Mouse (Mus musculus) kidney, postnatal 14 days (tissue): ENCODE data around the gene Acss2.
"Not testable (repeated sequence)": the region's sequence is repeated elsewhere in the genome, so short reads cannot be mapped to it uniquely, and the experiment has no call there.

Experiments
- DNase-seq: peaks from one replicate; pipeline ENCODE4 v3.0.0; 2022; ENCODE audit warnings: mixed read lengths

The Acss2 gene

DNA sequence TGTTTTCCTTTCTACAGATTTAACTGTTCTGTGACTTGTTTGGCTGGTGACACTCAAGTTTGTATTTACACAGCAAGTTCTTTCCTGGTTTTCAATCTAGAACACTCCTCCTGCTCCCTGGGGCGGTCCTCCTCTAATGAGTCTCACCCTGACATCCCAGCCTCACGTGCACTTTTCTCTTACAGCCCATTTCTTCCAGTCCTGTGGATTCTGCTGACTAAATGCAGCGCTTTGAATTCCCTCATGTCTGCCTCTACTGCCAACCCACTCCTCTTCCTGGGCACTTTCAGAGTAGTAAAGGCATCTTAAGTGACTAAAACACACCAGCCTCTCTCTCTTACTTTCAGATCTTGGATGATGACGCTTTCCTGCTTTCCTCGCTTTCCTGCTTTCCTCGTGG, 73.9 kb downstream of the Acss2 start:
- peak; percentile 52 for DNase-seq

DNA sequence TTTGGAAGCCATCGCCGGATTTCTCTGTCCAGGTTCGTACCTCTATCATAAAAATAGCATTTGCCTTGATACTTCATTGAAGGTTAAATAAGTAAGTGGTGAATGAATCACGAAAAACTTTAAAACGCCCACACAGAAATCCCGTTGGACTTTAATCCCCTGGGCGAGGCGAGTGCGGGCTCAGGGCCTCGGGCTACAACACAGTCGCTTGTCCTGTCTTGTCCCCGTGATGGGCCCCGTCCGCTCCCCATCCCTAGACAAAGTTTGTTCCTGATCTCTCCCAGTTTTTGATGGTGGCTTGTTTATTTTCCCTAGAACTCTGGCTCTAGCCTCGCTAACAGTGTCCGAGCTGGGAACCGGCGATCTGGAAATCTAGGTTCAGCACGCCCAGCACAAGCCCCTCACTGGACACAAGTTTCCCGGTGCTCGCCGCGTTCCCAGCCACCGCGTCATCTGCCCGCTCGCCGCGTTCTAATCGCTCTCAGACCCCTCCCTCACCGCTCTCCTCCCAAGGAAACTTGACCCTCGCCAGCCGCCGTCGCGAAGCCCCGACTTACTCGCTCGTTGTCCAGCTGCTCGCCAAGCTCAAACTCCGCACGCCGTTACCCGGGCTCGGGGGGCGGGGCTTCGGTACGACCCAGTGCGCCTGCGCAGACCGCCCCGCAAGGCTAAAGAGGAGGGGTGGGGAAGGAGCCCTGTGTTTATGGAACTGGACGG, 74.5 kb downstream of the Acss2 start, which contains the start of gene Gss:
Gss (minus strand) TSS at position 674 of the 717 bp plus-strand sequence.
- DNase-seq = peak; percentile 99

DNA sequence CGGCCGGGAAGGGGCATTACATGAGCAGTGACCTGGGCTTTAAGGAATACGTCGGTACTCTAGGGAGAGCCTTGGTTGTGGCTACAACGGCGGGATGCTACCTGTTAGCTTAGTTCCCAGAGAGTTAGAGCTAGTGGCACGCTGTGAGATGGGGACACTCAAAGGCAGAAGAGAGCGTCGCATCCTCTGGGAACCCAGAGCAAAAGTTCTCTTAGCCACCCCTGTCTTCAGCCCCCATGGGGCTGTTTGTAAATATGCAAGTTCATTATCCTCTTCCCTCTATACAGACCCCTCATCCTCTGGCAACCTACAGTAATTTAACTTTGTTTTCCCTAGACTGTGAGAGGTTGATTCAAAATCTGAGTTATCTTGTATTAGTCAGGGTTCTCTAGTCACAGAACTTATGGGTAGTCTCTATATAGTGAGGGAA, 75.1 kb downstream of the Acss2 start:
- no peak for DNase-seq

DNA sequence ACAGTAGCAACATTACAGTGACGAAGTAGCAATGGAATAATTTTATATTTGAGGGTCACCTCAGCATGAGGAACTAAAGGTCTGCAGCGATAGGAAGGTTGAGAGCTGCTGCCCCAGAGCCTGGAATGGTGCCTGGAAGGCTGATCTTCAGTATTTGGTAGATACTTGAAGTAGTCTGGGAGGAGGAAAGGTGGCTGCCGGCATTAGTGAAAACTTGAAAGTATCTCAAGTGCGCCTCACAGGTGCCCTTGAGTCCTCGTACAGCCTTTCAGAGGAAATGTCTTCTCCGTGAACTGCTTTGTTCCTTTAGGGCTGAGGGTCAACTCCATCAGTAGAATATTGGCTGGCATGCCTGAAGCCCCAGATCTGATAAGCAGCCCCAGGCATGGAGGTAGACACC, 77.8 kb downstream of the Acss2 start:
- DNase-seq = no peak

DNA sequence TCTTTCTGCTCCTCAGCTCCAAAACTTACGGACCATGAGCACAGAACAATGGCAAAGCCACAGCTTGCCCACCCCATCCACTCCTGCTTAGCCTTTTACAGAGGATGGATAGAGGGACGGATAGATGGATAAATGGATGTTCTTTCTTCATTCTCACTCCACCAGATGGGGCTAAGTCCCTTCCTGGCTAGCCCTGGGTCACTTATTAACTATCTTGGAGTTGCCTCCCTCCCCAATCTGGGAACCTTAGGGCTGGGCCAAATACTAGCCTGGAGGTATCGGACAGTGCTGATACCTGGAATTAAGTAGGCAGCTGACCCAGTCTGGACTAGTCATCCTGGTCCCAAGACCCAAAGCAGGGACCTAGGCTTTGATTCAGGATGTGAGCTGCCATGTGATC, 86.0 kb downstream of the Acss2 start:
- peak; percentile 32 for DNase-seq

DNA sequence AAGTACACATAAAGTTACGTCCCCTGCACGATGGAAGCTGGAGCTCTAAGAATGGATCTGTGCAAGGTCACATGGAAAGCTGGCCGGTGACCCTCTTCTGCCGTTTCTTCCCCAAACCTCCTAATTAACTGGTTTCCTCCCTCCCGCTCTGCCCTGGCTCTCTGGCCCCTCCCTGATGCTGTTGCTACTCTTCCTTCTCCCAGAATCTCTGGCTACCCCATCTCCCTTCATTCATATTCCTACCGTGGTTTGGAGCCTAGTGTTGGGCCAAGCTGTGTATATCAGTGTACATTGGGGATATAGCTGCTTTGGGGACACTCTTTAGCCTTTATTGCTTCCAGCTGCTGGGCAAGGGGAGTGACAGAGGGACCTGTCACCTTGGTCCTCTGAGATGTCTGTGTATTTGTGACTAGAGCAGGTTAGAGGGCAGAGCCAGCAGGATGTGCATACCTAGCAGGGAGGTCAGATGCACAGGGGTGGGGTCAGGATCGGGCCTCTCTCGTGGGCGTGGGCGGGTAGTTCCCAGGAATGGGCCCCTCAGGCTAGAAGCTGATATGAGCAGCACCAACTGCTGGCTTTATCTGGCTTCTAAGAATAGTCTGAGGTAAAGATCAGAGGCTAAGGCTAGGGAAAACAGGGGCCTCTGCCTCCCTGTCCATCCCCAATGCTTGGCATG, 87.0 kb downstream of the Acss2 start:
- no peak for DNase-seq

DNA sequence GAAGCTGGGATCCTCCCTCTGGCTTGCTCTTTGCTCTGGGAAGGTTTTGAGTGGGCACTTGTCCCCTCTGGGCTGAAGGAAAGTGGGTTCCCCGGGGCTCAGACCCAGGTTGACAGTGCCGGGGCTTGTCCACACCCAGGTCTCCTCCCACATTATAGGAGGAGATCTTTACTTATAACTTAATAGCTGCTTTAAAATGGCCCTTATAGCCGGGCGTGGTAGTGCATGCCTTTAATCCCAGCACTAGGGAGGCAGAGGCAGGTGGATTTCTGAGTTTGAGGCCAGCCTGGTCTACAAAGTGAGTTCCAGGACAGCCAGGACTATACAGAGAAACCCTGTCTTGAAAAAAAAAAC, 87.5 kb downstream of the Acss2 start:
- not testable (repeated sequence) for DNase-seq

DNA sequence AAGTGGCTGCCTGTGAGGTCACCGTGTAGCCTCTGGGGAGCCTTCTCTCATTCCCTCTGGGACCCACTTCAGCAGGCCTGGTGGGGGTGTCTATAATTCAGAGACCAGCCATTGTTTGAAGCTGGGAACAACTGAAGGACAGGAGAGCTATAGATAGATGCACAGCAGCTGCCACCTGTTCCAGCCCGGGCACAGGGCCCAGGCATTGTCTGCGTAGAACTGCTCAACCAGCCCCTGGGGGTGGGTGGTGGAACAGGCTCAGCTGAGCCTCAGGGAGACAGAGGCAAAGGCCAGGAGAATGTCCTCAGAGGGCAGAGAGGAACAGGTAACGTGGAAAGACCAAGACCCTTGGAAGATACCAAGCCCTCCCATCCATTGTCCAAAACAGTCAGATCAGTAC, 88.6 kb downstream of the Acss2 start:
- DNase-seq = no peak

DNA sequence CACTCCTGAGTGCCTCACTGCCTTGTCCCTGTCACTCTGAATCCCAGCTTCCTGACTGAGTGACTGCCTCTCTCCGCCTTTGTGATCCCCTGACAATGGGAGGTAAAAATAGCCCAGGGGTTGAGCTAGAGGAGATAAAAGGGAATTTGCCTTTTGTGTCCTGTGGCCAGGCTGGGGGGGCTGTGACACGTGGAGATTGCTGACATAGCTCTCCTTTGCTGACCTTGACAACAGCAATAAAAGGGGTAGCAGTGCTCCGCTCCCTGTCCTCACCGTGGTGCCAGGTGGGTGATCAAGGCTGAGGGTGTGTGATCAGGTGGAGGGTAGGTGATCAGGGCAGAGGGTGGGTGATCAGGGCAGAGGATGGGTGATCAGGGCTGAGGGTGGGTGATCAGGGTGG, 93.2 kb downstream of the Acss2 start, which contains the start of gene Myh7b:
Myh7b (plus strand) TSS at position 235 of the 400 bp plus-strand sequence.
- no peak for DNase-seq

DNA sequence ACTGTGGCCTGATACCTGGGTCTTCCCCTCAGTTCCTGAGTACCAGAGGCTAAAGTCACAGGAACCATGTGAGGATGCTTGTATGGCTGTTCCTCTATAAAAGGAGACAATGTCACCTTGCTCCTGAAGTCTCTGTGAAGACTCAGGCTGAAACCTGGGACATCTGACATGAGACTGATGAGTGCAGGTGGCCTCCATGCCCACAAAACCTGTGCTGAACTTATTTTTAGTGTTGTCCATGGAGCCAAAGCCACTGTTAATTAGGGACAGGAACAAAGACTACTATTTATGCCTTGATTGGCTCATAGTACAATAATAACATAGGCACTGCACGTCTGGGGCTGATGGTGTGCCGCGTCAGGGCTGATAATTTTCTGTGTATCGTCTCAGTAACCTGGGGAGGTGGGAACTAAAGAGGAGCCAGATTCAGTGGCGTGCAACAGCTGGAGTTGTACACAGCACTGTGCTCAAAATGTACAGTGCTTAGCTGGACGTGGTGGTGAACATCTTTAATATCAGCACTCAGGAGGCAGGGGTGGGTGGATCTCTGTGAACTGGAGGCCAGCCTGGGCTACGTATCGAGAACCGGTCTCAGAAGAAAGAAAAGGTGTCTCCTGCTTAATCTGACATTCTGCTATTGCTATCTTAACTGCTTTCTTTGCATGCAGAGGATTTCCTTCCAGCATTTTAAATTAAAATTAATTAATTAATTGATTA, 94.2 kb downstream of the Acss2 start:
- DNase-seq = no peak

DNA sequence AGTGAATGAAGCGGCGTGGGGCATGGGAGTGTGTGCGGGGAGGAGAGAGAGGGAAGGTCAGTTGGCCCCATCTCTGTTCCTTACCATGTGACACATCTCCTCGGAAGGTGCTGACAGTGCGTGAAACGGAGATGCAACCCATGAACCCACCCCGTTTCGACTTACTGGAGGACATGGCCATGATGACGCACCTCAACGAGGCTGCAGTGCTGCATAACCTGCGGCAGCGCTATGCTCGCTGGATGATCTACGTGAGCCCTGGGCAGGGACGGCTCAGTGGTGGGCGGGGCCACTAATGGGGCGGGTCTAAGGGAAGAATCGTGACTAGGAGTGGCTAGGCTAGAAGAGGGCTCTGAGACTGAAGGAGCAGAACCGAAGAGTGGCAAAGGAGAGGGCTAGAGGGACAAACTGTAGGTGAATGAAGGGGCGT, 95.6 kb downstream of the Acss2 start:
- peak; percentile 62 for DNase-seq

DNA sequence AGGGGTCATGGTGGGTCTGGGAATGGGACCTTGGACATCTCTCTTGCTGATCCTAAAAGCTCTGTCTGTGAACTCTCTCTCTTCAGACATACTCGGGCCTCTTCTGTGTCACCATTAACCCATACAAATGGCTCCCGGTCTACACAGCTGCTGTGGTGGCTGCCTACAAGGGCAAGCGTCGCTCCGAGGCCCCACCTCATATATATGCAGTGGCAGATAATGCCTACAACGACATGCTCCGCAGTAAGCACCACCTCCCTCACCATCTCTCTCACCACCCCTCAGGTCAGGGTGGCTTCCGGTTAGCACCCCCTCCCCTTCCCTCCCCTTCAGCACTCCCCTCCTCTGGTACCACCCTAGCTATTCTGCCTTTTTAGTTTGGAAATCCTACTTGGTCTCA, 96.2 kb downstream of the Acss2 start:
- DNase-seq = no peak

DNA sequence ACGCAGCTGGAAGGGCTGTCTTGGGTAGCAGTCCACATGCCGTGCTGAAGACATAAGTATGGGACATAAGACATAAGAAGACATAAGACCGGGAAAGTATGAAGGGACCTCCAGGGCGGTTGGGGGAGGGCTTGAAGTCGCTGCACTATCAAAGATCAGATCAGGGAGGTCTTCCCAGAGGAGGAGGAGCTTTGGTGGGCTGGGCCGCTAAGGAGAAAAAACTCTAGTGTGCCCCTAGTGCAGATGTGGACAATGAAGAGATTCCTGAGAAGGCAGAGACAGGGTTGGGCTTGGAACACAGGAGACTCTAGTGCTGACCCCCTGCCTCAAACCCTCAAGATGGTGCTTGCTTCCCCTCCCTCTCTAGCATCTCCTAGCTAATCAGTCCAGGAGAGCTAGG, 99.2 kb downstream of the Acss2 start:
- DNase-seq = no peak

DNA sequence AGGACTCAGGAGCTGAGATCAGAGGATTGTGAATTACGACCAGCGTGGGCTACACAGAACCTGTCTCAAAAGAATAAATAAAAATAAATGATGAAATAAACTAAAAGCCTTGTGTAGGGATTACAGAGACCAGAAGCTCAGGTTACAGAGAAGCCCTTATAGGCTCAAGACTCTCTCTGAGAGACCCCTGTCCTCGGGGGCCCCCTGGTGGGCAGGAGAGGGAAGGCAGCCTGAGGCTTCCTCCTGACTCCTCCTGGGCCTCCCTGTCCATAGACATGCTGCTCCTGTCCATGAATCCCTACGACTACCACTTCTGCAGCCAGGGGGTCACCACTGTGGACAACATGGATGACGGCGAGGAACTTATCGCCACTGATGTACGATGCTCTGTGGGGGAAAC, 102.1 kb downstream of the Acss2 start:
- DNase-seq = peak; percentile 90

DNA sequence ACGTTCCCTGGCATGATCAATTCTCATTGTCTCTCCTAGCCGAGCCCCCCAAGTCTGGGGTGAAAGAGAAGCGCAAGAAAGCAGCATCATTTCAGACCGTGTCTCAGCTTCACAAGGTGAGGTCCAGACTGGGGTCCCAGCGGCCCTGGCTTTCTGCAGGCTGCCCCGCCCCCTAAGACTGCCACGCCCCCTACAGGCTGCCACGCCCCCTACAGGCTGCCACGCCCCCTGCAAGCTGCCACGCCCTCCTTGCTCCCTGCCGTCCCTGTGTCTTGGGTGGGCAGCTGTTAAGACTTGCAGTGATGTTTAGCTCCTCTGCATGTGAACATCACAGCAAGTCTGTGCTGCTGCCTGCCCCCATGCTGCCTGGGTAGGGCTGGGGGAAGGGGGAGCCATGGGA, 104.9 kb downstream of the Acss2 start:
- DNase-seq = no peak

DNA sequence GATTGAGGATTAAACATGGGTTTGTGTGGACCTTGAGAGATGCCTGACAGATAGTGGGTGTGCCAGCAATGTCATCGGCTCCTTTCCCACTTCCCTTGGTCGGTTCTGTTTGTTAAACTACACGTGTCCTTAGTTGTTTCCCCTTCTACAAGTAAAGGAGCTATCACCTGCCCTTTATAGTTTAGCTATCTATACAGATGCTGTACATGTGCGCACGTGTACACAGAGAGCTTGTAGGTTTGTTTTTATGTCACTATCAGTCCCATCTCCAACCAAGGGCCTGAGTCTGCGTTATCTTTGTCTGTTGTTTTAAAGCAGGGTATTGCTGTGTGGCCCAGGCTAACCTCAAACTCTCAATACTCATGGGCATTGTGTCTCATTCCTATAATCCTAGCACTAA, 106.2 kb downstream of the Acss2 start:
- no peak for DNase-seq

DNA sequence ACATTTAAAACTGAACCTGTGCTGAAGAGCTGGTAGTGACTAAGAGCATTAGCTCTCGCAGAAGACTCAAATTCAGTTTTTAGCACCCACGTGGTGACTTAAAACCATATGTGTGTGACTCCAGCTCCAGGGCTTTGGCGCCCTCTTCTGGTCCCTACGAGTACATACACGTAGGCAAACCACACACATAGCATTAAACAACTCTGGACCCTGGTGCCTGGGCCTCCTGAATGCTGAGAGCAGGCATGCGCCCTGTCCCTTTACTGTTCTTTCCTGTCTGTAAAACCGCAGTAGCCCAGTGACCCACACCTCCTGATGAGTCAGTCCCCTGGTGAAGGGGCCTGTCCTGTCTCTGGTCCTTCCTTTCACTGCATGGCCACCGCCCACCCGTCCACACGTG, 107.0 kb downstream of the Acss2 start:
- DNase-seq = no peak

DNA sequence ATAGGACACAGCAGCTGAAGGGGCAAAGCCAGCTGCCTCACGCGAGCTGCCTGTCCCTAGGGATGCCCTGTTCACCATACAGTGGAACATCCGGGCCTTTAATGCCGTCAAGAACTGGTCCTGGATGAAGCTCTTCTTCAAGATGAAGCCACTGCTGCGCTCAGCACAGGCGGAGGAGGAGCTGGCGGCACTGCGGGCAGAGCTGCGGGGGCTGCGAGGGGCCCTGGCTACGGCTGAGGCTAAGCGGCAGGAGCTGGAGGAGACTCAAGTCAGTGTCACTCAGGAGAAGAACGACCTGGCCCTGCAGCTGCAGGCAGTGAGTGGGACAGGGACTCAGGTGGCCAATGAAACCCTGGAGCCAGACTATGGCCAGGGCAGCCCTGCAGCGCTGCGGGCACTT, 108.5 kb downstream of the Acss2 start:
- no peak for DNase-seq

DNA sequence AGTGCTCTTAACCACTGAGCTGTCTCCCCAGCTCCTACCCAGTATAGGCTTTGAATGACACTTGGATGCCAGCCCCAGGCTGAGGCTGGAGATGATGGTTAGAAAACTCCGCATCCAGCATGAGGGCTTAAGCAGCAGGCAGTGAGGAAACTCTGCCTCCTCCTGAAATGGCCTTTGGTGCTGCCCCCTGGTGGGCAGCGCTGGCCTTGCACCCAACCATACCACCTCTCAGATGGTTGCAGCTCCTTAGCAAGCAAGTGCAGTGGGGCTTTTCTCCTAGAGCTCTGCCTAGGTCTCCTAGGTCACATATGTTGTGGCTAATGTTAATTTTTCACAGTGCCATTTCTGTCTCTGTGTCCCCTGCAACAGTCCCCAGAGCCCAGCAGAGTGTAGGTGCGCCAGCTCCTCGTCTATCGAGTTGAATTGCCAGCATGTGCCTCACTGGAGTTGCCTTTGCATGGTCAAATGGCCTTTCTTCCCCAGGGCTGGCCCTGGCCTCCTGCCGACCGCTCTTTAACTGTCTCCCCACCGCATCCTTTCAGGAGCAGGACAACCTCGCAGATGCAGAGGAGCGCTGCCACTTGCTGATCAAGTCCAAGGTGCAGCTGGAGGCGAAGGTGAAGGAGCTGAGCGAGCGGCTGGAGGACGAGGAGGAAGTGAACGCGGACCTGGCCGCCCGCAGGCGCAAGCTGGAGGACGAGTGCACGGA, 109.4 kb downstream of the Acss2 start:
- peak; percentile 72 for DNase-seq

DNA sequence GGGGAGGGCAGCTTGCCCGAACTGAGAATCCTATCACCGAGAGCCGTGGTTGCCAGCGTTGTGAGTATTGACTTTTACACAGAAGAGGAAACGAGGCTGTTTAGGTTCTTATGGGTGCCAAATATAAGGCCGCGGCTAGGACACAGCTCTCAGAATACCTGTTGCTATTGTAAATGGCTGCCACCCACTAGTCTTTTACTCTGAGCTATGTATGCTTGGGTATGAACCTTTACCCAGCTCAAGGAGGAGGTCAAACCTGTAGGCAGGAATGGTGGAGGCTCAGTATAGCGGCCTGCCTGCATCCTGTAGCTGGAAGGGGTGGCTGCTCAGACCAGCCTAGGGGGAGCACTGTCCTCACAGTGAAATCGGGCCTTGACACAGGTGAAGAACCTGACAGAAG, 110.4 kb downstream of the Acss2 start:
- no peak for DNase-seq

DNA sequence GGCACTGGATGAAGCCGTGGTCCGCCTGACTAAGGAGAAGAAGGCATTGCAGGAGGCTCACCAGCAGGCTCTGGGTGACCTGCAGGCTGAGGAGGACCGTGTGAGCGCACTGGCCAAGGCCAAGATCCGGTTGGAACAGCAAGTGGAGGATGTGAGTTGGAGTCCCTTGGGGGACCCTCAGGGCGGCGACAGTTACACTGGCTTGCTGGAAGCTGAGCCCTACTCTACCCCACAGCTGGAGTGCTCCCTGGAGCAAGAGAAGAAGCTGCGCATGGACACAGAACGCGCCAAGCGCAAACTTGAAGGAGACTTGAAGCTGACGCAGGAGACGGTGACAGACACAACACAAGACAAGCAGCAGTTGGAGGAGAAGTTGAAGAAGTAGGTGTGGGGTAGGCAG, 110.8 kb downstream of the Acss2 start:
- no peak for DNase-seq

DNA sequence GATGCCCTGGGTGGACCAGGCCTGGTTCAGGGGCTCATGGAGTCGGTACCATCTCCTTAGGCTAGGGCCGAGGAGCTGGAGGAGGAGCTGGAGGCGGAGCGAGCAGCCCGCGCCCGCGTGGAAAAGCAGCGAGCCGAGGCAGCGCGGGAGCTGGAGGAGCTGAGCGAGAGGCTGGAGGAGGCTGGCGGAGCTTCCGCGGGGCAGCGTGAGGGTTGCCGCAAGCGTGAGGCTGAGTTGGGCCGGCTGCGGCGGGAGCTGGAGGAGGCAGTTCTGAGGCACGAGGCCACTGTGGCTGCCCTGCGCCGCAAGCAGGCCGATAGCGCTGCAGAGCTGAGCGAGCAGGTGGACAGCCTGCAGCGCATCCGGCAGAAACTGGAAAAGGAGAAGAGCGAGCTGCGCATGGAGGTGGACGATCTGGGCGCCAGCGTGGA, 111.5 kb downstream of the Acss2 start:
- DNase-seq = peak; percentile 52

DNA sequence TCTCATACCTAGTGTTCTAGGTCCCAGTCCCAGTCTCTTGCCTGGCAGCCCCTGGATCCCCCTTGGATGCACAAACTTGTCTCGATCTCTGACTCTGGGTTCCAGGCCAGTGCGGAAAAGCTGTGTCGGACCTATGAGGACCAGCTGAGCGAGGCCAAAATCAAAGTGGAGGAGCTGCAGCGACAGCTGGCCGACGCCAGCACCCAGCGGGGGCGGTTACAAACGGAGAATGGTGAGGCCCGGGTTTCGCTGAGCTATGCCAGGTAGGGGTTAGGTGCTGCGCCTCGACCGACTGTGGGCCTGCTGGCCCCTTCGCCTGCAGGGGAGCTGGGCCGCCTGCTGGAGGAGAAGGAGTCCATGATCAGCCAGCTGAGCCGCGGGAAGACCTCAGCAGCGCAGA, 112.4 kb downstream of the Acss2 start:
- no peak for DNase-seq
